ENCODE assay signal across 7 mouse cellular contexts in genomic region chr5:127160292-127160691, GRCm38 (mm10).
DNase-seq lines count a peak whose midpoint lies in the region; TF ChIP-seq lines count a peak whose summit lies in the region.

No protein-coding gene starts in this region.

- no peak overlapping the region for H3K27ac ChIP-seq in layer of hippocampus, adult 2 months

- no peak overlapping the region for H3K4me3 ChIP-seq in layer of hippocampus, adult 2 months

- peak in 1 of 2 experiments; percentile 32 for DNase-seq in layer of hippocampus, adult 2 months (ENCODE audit: low spot score in 2 of 2)
- DNase-seq in layer of hippocampus, postnatal 14 days (ENCODE audit: low spot score in 2 of 2) = no peak
- DNase-seq in R1 (ENCODE audit: low read depth, low spot score) = peak; percentile 33
- DNase-seq in cerebellum, adult 18-20 months = peak; percentile 50 to 61
- DNase-seq in kidney, postnatal 36 days = peak; percentile 7 to 60
- DNase-seq in frontal cortex, postnatal 10 days (ENCODE audit: low spot score in 2 of 2) = no peak
- DNase-seq in B cell, adult 2 months = no peak

- peak; percentile 84 for TF ChIP-seq CTCF in layer of hippocampus, adult 2 months (conservative IDR thresholded peaks at IDR 0.05)

Comparison
In these comparisons a context has a peak if more than half of its experiments do, and no peak if none do; other contexts are left out.
1. DNase-seq: peak in R1 (single experiment), cerebellum, adult 18-20 months (2 of 2) and kidney, postnatal 36 days (2 of 2); none in layer of hippocampus, postnatal 14 days (0 of 2), frontal cortex, postnatal 10 days (0 of 2) and B cell, adult 2 months (0 of 2).